Mouse (Mus musculus): Measurements from ENCODE around the gene Reps2. TPM values are rescaled to one million over a fixed set of nuclear protein-coding genes. Genes with fewer than 3 reads are reported as not detected.

Reps2 gene
- polyA plus RNA-seq, 1 experiment: 3.8 TPM

DNA sequence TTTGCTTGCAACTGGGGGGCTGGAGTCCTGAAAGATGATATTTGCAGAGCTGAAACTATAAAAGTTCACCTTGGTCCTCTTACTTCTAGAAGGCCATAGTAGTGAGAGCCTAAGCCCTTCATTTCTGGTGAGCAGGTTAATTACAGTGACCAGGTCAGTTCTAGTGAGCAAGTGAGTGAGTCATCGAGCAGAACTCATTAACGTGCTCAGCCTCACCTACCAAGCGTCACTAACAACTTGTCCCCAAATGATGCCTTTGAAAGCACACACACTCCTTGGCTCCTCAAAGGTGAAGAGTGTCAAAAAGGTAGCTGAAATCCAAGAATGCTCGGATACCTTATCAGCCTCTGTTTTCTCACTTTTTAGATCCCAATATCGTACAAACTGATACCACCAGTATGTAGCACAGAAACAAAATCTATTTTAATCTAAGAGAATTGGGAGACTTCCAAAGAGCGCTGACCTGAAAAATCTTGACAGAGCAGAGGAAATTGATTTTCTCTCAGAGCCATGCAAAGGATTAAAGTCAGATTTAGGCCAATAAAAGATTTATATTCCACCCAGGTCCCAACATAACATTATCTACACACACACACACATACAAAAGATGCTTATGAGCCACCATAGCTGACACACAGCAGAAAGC, 53.2 kb downstream of the Reps2 start:
- no peak for DNase-seq (ENCODE audit: low read depth)

DNA sequence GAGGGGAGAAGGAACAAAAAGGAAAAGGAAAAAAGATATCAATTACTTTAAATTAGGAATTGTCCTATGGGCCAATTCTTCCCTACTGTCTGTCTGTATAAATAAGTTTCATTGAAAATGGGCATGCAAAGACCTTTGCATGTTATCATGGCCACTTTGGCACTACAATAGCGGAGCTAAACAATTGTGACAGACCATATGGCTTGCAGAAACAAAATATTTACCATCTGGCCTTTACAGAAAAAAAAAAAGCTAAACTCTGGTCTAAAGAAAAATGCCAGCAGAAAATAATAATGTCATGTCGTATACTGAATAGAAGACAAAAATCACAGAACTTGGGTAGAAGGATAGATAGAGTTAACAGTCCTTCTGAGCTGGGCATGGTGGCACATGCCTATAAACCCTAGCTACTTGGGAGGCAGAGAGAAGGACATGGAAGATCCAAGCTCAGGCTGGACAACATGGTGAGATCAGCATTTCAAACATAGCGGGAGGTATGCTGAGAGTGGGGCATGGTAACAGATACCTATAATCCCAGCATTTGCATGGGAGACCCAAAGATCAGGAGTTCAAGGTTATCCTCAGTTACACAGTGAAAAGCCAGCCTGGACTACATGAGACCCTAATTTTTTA, 54.2 kb downstream of the Reps2 start:
- no peak for DNase-seq (ENCODE audit: low read depth)

- no peak for DNase-seq (ENCODE audit: low read depth)
These were observed 59.1 kb downstream of the Reps2 start for GRCm38 (mm10) chrX:162584349-162584748.

DNA sequence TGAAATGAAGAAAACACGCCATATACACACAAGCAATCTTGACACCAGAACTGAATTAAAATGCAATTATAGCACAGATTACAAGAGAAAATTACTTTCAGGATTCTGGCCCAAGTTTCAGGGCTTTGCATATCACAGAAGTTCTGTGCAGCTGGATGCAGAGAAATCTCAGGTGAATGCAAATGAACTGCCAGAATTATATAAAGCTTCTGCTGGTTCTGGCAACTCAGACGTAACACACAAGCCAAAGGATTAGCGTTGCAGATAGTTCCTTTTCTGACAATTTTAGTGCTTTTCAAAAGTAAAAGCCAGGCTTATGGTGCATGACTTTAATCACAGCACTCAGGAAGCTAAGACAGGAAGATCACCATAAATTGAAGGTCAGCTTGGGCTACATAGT, 62.9 kb downstream of the Reps2 start:
- no peak for DNase-seq (ENCODE audit: low read depth)

GRCm38 (mm10) chrX:162568439-162568838, 75.0 kb downstream of the Reps2 start:
- DNase-seq (ENCODE audit: low read depth): no peak

GRCm38 (mm10) chrX:162565501-162565900, 77.9 kb downstream of the Reps2 start:
- no peak for DNase-seq (ENCODE audit: low read depth)

GRCm38 (mm10) chrX:162556459-162556841, 87.0 kb downstream of the Reps2 start:
- no peak for DNase-seq (ENCODE audit: low read depth)

- DNase-seq (ENCODE audit: low read depth): no peak
These were observed 87.6 kb downstream of the Reps2 start for GRCm38 (mm10) chrX:162555729-162556458.

GRCm38 (mm10) chrX:162554513-162554912, 88.9 kb downstream of the Reps2 start:
- no peak for DNase-seq (ENCODE audit: low read depth)

DNA sequence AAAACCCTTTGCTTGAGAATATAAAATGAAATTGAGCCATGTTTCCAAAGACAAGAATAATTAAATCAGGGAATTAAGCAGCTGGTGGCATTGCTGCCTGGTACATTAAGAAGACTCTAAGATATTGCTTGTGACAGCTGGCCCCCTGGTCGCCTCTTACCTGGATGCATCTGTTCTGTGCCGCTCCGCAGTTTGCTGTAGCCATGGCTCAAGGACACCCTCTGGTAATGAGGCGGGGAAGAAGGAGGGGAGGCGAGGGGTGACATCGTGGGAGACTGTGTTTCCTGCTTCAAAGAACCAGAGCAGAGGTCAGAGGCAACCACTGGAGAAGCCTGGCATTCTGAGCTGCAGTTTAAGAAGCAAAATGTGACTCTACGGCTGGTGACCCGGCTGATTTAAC, 91.1 kb downstream of the Reps2 start:
- no peak for DNase-seq (ENCODE audit: low read depth)

DNA sequence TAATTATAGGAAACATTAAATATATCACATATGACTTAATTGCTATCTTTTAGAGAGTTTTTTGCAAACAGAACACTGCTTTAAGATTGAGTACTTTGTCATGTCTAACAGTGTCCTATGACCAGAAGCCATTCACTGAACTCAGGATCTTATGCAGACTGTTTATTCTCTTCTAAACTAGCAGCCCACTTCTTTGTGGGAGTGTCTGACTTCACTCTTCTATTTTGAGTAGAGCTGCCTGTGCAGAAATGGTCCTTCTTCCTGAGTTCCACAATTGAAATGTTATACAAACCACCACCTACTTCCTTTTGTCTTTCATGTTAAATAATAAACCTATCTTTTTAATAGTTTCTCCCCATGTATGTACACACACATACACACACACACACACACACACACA, 98.4 kb downstream of the Reps2 start:
- no peak for DNase-seq (ENCODE audit: low read depth)

DNA sequence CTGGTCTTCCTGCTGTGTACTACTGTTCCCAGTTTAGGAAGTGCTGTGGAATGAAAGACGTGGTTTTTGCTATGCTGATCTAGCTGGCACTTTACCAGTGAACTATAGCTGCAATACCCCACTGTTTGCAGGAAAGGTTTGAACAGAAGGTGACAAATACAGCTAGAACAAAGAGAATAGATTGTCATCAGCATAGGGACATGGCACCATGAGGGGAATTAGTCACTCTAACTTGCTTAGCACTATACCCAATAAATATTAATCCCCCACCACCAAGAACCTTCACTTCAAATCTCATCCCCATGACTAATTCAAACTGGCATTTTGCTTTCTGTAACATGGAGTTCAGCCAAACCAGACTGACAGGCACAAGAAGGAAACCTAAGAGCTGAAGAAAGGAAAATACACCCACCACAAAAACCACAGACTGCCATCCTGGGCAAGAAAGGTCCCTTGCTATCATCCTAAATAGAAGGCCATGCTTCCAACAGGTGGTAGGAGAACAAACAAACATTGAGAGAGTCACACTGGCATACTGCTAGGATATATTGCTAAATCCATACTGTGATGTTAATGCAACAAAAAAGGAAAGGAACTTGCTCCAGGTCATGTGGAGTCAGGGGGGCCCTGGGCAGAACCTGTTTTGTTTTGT, 100.7 kb downstream of the Reps2 start:
- no peak for DNase-seq (ENCODE audit: low read depth)

GRCm38 (mm10) chrX:162541961-162542360, 101.5 kb downstream of the Reps2 start:
- DNase-seq (ENCODE audit: low read depth): no peak

DNA sequence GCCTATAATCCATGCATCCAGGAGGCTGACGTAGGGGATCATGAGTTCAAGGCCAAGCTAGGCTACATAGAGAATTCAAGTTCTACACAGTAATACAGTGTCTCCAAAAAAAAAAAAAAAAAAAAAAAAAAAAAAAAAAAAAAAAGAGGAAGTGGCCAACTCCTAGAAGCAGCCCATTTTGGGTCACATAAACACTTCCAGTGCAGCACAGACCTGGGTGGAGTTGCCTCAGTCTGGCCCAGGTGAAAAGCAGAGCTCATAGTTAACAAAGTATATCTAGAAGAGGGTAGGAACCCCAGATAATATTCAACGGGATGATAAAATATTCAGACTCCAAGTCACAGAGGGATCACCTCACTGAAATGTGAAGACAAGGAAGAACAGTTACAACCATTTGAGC, 112.4 kb downstream of the Reps2 start:
- DNase-seq (ENCODE audit: low read depth): no peak

GRCm38 (mm10) chrX:162527240-162527639, 116.2 kb downstream of the Reps2 start:
- DNase-seq (ENCODE audit: low read depth): no peak

DNA sequence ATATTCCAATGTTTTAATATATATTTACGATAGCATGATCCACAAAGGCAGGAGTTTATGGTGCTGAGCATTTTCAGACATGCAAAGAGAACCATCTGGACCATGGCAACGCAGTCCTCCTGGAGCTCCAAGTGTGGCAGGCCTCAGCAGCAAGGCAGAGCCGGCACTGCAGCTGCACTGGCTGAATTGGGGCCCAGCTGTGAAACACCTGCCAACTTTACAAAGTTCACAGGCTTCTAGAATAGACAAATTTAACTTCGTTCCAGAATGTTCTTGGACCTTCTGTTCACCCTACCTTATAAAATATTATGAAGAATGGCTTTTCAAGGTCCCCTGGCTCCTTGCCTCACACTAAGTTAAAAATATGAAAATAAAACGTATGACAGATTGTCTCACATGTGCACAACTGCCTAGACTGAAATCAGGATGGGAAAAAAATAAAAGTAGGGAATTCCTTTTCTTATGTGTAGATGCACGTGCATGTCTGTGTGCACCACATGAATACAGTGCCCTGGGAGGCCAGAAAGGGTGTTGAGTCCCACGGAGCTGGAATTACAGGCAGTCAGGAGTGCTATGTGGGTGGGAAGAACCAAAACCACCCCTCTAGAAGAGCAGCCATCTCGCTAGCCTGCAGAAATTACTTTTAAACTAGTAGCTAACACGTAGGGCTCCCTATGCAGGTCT, 121.5 kb downstream of the Reps2 start:
- no peak for DNase-seq (ENCODE audit: low read depth)

DNA sequence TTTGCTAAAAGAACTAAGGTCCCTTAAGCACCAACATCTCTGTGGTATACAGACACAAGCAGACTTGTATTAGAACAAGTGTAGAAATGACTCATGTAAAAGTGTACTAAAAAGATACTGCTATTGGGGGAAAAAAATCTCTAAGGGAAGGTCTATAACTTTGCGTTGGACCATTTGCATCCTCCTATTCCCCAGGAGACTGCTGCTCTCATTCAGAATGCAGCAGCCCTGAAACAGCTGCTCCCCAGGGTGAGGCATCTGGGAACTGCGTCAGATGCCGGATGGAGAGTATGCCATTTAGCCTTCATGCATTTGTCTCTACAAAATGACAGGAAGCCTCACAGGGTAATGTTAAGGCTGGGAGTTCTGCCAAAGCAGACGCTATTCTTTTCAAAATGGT, 122.3 kb downstream of the Reps2 start:
- DNase-seq (ENCODE audit: low read depth): no peak

- DNase-seq (ENCODE audit: low read depth): no peak
These were observed 123.1 kb downstream of the Reps2 start for GRCm38 (mm10) chrX:162520374-162520773.

GRCm38 (mm10) chrX:162510426-162510980, 132.9 kb downstream of the Reps2 start:
- no peak for DNase-seq (ENCODE audit: low read depth)

GRCm38 (mm10) chrX:162505186-162505585, 138.3 kb downstream of the Reps2 start:
- DNase-seq (ENCODE audit: low read depth): no peak

DNA sequence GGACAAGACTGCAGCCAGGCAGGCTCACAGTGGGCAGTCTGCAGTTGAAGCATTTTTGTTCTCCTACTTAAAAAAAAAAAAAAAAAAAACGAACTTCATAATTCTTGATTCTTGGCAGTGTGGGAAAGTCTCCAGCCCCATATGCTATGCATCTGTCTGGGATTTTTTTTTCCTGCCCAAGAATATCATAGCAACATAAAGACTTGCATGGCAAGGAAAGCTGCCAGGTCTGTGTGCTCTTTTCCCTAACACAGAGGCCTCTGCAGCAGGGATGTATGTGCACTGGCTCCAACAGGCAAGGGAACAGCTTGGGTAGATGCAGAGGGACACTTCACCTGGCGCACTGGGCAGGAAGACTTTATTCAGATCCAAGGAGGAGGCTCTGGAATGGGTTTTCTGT, 140.0 kb downstream of the Reps2 start:
- DNase-seq (ENCODE audit: low read depth): no peak

- no peak for DNase-seq (ENCODE audit: low read depth)
These were observed 142.5 kb downstream of the Reps2 start for GRCm38 (mm10) chrX:162500962-162501361.

Data from gonadal fat pad, adult 2 months (tissue).